Mouse (Mus musculus): ENCODE measurements at regions not wholly inside any gene's neighbourhood (a gene's known extent, or its start where the extent isn't known, plus 50 kb on each side); places are given as distances from the start of the nearest gene placed in this dataset.

- TF ChIP-seq CTCF (IDR thresholded peaks at IDR 0.05; ENCODE audit: borderline replicate concordance, control insufficient read depth, extremely low read depth, insufficient read depth, low read length, poor library complexity) (no peak), POLR2A (IDR thresholded peaks at IDR 0.05; ENCODE audit: control insufficient read depth, extremely low read depth, insufficient read depth, low read length, poor library complexity) (no peak)
Measured at GRCm38 (mm10) chr3:81864487-81864886, 67.9 kb upstream of the Ctso start.

All from thymus, adult 2 months (tissue).